ENCODE assay signal across 19 mouse cellular contexts in genomic region chr1:78451070-78451854, GRCm38 (mm10). TPM values are rescaled to one million over a fixed set of nuclear protein-coding genes. Genes with fewer than 3 reads are reported as not detected.
DNase-seq lines count a peak whose midpoint lies in the region; ATAC-seq and TF ChIP-seq lines count a peak whose summit lies in the region.
"Had no signal": no experiment of that assay in that cellular context is flagged by ENCODE, and none has a peak within 500 bp of the region (broad histone marks: within the 10 kb centered on the region; RNA-seq: fewer than 3 reads in every experiment).

No protein-coding gene starts in this region.

- 75% methylated on average over 12 of the region's 12 CpGs for WGBS in lung, embryonic 14.5 days
- 61% methylated on average over 12 of the region's 12 CpGs for WGBS in embryonic facial prominence, embryonic 13.5 days

- H3K4me2 ChIP-seq in lung, embryonic 14.5 days: no peak overlapping the region
- no peak overlapping the region for H3K4me2 ChIP-seq in embryonic facial prominence, embryonic 13.5 days
- H3K4me2 ChIP-seq: limb, embryonic 13.5 days; lung, embryonic 15.5 days; midbrain, embryonic 12.5 days had no signal

- no peaks in the 10 kb centered on the region for H3K4me1 ChIP-seq in lung, embryonic 14.5 days (ENCODE audit: insufficient read depth)
- H3K4me1 ChIP-seq in embryonic facial prominence, embryonic 13.5 days: peaks cover 32% of the 10 kb centered on the region
- H3K4me1 ChIP-seq: lung, embryonic 15.5 days; midbrain, embryonic 12.5 days had no signal

- TF ChIP-seq CTCF in lung, embryonic 14.5 days (IDR thresholded peaks at IDR 0.05; ENCODE audit: low read depth): no peak

- DNase-seq in frontal cortex, postnatal 14 days (ENCODE audit: low spot score in 2 of 2): no peak
- DNase-seq in lung, embryonic 14.5 days: peak; percentile 2
- DNase-seq in lung, postnatal 25 days (ENCODE audit: low spot score): no peak
- peak; percentile 7 for DNase-seq in lung, postnatal 36 days
- DNase-seq in spleen, postnatal 10 days (ENCODE audit: low spot score in 2 of 2): no peak
- no peak for DNase-seq in urinary bladder, postnatal 4 days (ENCODE audit: low spot score in 2 of 2)
- DNase-seq: adrenal gland, postnatal 10 days; cerebellum, adult 9-11 months; retina, postnatal 1 day; spleen, adult 18-20 months; thymus, postnatal 25 days had no signal

- no peaks in the 10 kb centered on the region for H3K9me3 ChIP-seq in lung, embryonic 14.5 days (ENCODE audit: low read depth, low read length)
- no peaks in the 10 kb centered on the region for H3K9me3 ChIP-seq in embryonic facial prominence, embryonic 13.5 days
- H3K9me3 ChIP-seq: limb, embryonic 13.5 days; lung, embryonic 15.5 days; midbrain, embryonic 12.5 days had no signal

- H3K36me3 ChIP-seq in lung, embryonic 14.5 days (ENCODE audit: insufficient read depth): peaks cover 78% of the 10 kb centered on the region
- peaks cover 54% of the 10 kb centered on the region for H3K36me3 ChIP-seq in embryonic facial prominence, embryonic 13.5 days

- H3K9ac ChIP-seq in lung, embryonic 14.5 days: no peak overlapping the region
- H3K9ac ChIP-seq in embryonic facial prominence, embryonic 13.5 days: no peak overlapping the region; the same call in 1 of the 2 replicates
- H3K9ac ChIP-seq: limb, embryonic 13.5 days; lung, embryonic 15.5 days; midbrain, embryonic 12.5 days had no signal

- no peak overlapping the region for H3K27ac ChIP-seq in lung, embryonic 14.5 days (ENCODE audit: low read depth)
- H3K27ac ChIP-seq in embryonic facial prominence, embryonic 13.5 days: peak overlapping the region; percentile 35; the same call in 1 of the 2 replicates
- H3K27ac ChIP-seq: limb, embryonic 13.5 days; lung, embryonic 15.5 days; midbrain, embryonic 12.5 days; stomach, postnatal 0 days had no signal

- no peaks in the 10 kb centered on the region for H3K27me3 ChIP-seq in lung, embryonic 14.5 days (ENCODE audit: insufficient read depth, low read length)
- H3K27me3 ChIP-seq in embryonic facial prominence, embryonic 13.5 days: no peaks in the 10 kb centered on the region
- H3K27me3 ChIP-seq: limb, embryonic 13.5 days; lung, embryonic 15.5 days; midbrain, embryonic 12.5 days had no signal

- no peak overlapping the region for H3K4me3 ChIP-seq in lung, embryonic 14.5 days (ENCODE audit: low read depth, low read length)
- H3K4me3 ChIP-seq in embryonic facial prominence, embryonic 13.5 days: no peak overlapping the region
- H3K4me3 ChIP-seq: limb, embryonic 13.5 days; lung, embryonic 15.5 days; midbrain, embryonic 12.5 days had no signal

- ATAC-seq in frontal cortex, adult (ENCODE audit: low TSS enrichment): peak; percentile 55; the same call in 1 of the 2 replicates
- ATAC-seq in lung, embryonic 14.5 days (ENCODE audit: insufficient read depth): no peak
- ATAC-seq in embryonic facial prominence, embryonic 13.5 days (ENCODE audit: insufficient number of reproducible peaks, insufficient read depth, low FRiP score, low TSS enrichment, low read depth): no peak
- ATAC-seq: inflammation-experienced regulatory T-cells, adult 6 months had no signal

RNA-seq across cellular contexts. Expression of gene Farsb, which starts 37.4 kb away (rescaled TPM):
- 140 and 142 TPM in 2 replicates for polyA plus RNA-seq in lung, embryonic 14.5 days (2014; fragmentation: Nextera tagmentation; extraction: Ambion mirVana)
- polyA plus RNA-seq in embryonic facial prominence, embryonic 13.5 days (2015; fragmentation: Nextera tagmentation; extraction: Ambion mirVana): 140 and 142 TPM in 2 replicates

RNA-seq across cellular contexts. Expression of gene Mogat1, which starts 59.5 kb away (rescaled TPM):
- polyA plus RNA-seq in lung, embryonic 14.5 days (2014; fragmentation: Nextera tagmentation; extraction: Ambion mirVana): not detected in 2 replicates
- polyA plus RNA-seq in embryonic facial prominence, embryonic 13.5 days (2015; fragmentation: Nextera tagmentation; extraction: Ambion mirVana): 0.44 and 0.65 TPM in 2 replicates
- polyA plus RNA-seq: inflammation-experienced regulatory T-cells, adult 6 months; limb, embryonic 13.5 days; midbrain, embryonic 12.5 days; neural tube, embryonic 11.5 days had no signal

Comparison
In these comparisons a context has a peak if more than half of its experiments do, and no peak if none do; other contexts are left out.
1. DNase-seq: peak in lung, embryonic 14.5 days (single experiment) and lung, postnatal 36 days (single experiment); none in frontal cortex, postnatal 14 days (0 of 2), lung, postnatal 25 days (single experiment), spleen, postnatal 10 days (0 of 2) and urinary bladder, postnatal 4 days (0 of 2).